Mouse (Mus musculus): ENCODE measurements around the gene Saal1. TPM values are rescaled to one million over a fixed set of nuclear protein-coding genes. Genes with fewer than 3 reads are reported as not detected.

The Saal1 gene
- polyA plus RNA-seq, 1 experiment from 2014 or later = 35.8 TPM

- Histone ChIP-seq H3K27ac (no peak overlapping the region), H3K27me3 (no peaks in the 10 kb centered on the region), H3K4me2 (no peak overlapping the region), H3K36me3 (no peaks in the 10 kb centered on the region), H3K4me3 (no peak overlapping the region), H3K9ac (no peak overlapping the region), H3K9me3 (no peaks in the 10 kb centered on the region), H3K4me1 (0 out of 2 replicates have a peak, but pooled peaks cover 4% of the 10 kb centered on the region)
- ATAC-seq (ENCODE audit: insufficient number of reproducible peaks, insufficient read depth, low FRiP score, low TSS enrichment, low read depth) = no peak
- 68% methylated on average over 4 of the region's 4 CpGs for WGBS
Observed at GRCm38 (mm10) chr7:46648431-46649140, 61.9 kb downstream of the Saal1 start.

DNA sequence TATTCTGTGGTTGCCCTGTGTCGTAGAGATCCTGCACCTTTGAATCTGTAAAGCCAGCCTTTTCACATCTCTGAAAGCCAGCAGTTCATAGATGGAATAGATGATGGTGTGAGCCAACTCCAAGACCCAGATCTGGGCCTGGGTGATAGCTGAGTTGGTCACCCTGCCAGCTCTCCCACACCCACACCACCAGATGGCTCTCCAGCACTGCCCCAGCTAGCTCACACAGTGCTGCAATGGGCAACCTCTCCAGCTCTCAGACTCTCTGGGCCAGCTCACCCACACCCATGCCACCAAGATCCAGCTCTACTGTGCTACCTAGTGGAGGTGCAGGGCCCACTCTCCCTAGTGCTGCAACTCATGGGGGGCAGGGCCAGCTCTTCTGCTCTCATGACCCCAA is 67.3 kb downstream of the Saal1 start:
- 86% methylated on average over 1 of the region's 1 CpGs for WGBS
- ATAC-seq (ENCODE audit: insufficient number of reproducible peaks, insufficient read depth, low FRiP score, low TSS enrichment, low read depth) = no peak
- peaks cover 9% of the 10 kb centered on the region for H3K27me3 ChIP-seq
- no peak overlapping the region for H3K4me3 ChIP-seq
- H3K27ac ChIP-seq = no peak overlapping the region
- H3K4me2 ChIP-seq = no peak overlapping the region
- H3K4me1 ChIP-seq = peaks cover 16% of the 10 kb centered on the region
- no peaks in the 10 kb centered on the region for H3K9me3 ChIP-seq
- no peaks in the 10 kb centered on the region for H3K36me3 ChIP-seq
- H3K9ac ChIP-seq = no peak overlapping the region

DNA sequence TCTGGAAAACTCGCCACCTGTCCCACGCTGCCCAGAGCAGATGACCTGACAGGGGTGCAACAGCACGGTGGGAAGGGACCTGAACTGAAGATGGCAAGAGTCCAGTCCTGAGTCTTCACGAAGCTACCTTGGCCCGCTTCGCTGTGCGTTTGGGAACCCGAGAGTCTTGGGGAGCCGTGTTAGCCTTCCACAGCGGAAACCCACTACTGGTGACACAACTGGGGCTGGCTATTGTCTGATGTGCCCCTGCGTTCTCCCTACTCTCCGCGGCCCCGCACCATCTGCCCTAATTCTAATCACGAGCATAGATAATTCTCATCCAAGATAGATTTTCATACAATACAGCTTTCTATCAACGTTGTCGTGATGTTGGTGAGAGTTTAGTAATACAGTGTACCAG is 70.4 kb downstream of the Saal1 start:
- WGBS = 17% methylated on average over 17 of the region's 17 CpGs
- H3K4me2 ChIP-seq = peak overlapping the region; percentile 88
- ATAC-seq (ENCODE audit: insufficient number of reproducible peaks, insufficient read depth, low FRiP score, low TSS enrichment, low read depth) = 0 out of 2 replicates have a peak, but pooled peaks have one; percentile 8

DNA sequence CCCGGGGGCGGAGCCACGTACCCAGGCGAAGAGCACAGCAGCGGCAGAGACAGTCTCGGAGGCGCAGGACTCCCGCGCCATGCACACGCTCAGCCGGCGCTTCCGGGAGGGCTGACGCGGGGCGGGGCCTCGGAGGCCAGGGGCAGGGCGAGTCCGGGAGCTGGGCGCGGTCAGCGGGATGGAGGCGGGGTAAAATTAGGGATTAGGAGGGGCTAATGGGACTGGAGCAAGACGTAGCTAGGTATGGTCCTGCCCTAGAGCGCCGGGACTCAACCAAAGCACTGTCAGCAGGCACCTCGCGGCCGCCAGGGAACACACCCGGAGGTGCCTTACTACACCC is 70.8 kb downstream of the Saal1 start, which contains the start of gene Sergef:
Gene Sergef (minus strand): TSS at position 116 of the 340 bp plus-strand sequence.
- Histone ChIP-seq H3K36me3 (peaks cover 1% of the 10 kb centered on the region; the same call in 1 of the 2 replicates), H3K4me3 (peak within 1 kb of the TSS; percentile 53), H3K9ac (peak within 1 kb of the TSS; percentile 72), H3K4me2 (peak within 1 kb of the TSS; percentile 88), H3K27me3 (peaks cover 9% of the 10 kb centered on the region), H3K27ac (peak within 1 kb of the TSS; percentile 53; the same call in 1 of the 2 replicates), H3K4me1 (peaks cover 13% of the 10 kb centered on the region), H3K9me3 (no peaks in the 10 kb centered on the region)
- 0% methylated on average over 30 of the region's 30 CpGs for WGBS
- peak; percentile 85 for ATAC-seq (ENCODE audit: insufficient number of reproducible peaks, insufficient read depth, low FRiP score, low TSS enrichment, low read depth)

More for the DNA sequence above, 70.4 kb downstream of the Saal1 start:
- Histone ChIP-seq H3K27me3 (peaks cover 9% of the 10 kb centered on the region), H3K27ac (no peak overlapping the region), H3K9me3 (no peaks in the 10 kb centered on the region), H3K9ac (peak overlapping the region; percentile 72), H3K4me3 (peak overlapping the region; percentile 53), H3K4me1 (peaks cover 13% of the 10 kb centered on the region), H3K36me3 (no peaks in the 10 kb centered on the region)

DNA sequence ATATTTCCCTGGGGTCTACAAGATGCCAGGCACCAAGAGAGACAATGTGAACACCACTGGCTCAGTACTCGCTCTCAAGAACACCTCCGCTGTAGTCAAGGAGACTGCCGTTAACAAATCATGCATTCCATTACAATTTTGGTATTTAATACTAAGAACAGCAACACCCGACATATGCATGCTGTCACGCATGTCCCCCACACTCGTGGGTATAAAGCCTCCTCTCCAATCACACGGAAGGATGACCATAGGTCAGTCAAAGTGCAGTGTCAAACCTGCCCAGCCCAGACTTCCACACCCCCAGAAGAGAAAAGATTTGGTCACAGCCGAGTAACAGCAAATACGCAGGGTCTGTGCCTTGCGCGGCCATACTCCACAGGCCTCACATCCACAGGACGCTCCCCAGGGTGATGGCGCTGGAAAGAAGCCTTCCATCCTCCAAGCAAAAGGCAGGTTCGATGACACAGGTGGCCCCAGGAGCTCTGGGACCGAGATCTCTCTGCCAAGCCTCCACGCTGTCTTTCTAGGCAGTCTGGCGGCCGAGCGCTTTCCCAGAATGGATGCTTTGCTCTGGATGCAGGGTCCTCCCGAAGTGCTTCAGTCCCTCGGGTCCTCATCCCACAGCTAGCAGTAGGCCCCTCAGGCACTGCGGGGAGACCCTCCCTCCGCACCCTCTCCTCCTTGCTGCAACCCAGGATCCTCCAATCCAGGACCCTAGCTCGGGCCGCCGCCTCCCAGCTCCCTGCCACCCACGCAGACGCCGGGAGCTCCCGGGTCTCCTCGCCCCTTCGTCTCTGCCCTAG is 71.4 kb downstream of the Saal1 start:
- H3K4me3 ChIP-seq = peak overlapping the region; percentile 53
- H3K27me3 ChIP-seq = peaks cover 9% of the 10 kb centered on the region
- peaks cover 13% of the 10 kb centered on the region for H3K4me1 ChIP-seq
- no peaks in the 10 kb centered on the region for H3K9me3 ChIP-seq
- peak overlapping the region; percentile 53; the same call in 1 of the 2 replicates for H3K27ac ChIP-seq
- no peak; the same call in none of the 2 replicates for ATAC-seq (ENCODE audit: insufficient number of reproducible peaks, insufficient read depth, low FRiP score, low TSS enrichment, low read depth)
- H3K36me3 ChIP-seq = peaks cover 7% of the 10 kb centered on the region; the same call in 1 of the 2 replicates
- H3K9ac ChIP-seq = peak overlapping the region; percentile 72
- peak overlapping the region; percentile 88 for H3K4me2 ChIP-seq
- WGBS = 7% methylated on average over 32 of the region's 32 CpGs

Other genes starting within 250 kb of the Saal1 start
- 15.4 and 17.1 TPM in 2 replicates for gene Sergef, start 70.9 kb downstream of the Saal1 start, polyA plus RNA-seq (2015; fragmentation: Nextera tagmentation; extraction: Ambion mirVana)
- gene Tph1, start 38.1 kb downstream of the Saal1 start, polyA plus RNA-seq (2015; fragmentation: Nextera tagmentation; extraction: Ambion mirVana) = 0.25 and 0.34 TPM in 2 replicates
- gene Saa3, start 5.0 kb upstream of the Saal1 start, polyA plus RNA-seq (2015; fragmentation: Nextera tagmentation; extraction: Ambion mirVana) = 0.11 and 0.13 TPM in 2 replicates
- 0.21 TPM in 1 of 2 replicates, not detected in the other for gene Saa4, start 21.9 kb upstream of the Saal1 start, polyA plus RNA-seq (2015; fragmentation: Nextera tagmentation; extraction: Ambion mirVana)
- 0.78 TPM in 1 of 2 replicates, not detected in the other for gene Saa1, start 32.3 kb upstream of the Saal1 start, polyA plus RNA-seq (2015; fragmentation: Nextera tagmentation; extraction: Ambion mirVana)
- not detected in 2 replicates for gene Saa2, start 41.1 kb upstream of the Saal1 start, polyA plus RNA-seq (2015; fragmentation: Nextera tagmentation; extraction: Ambion mirVana)
- gene Hps5, start 85.4 kb upstream of the Saal1 start, polyA plus RNA-seq (2015; fragmentation: Nextera tagmentation; extraction: Ambion mirVana) = 25.0 and 25.7 TPM in 2 replicates
- gene Gtf2h1, start 85.4 kb upstream of the Saal1 start, polyA plus RNA-seq (2015; fragmentation: Nextera tagmentation; extraction: Ambion mirVana) = 50.8 and 53.6 TPM in 2 replicates
- gene Ldha, start 130.8 kb upstream of the Saal1 start, polyA plus RNA-seq (2015; fragmentation: Nextera tagmentation; extraction: Ambion mirVana) = 1,326 and 1,347 TPM in 2 replicates
- gene Ldhc, start 150.5 kb upstream of the Saal1 start, polyA plus RNA-seq (2015; fragmentation: Nextera tagmentation; extraction: Ambion mirVana) = not detected in 2 replicates
- 198 TPM in 2 replicates for gene Tsg101, start 209.3 kb upstream of the Saal1 start, polyA plus RNA-seq (2015; fragmentation: Nextera tagmentation; extraction: Ambion mirVana)
- gene Uevld, start 247.8 kb upstream of the Saal1 start, polyA plus RNA-seq (2015; fragmentation: Nextera tagmentation; extraction: Ambion mirVana) = 10.3 and 11.2 TPM in 2 replicates

Measured in embryonic facial prominence, embryonic 13.5 days (tissue).